Mouse (Mus musculus): ENCODE measurements around the gene Olfr314. TPM values are rescaled to one million over a fixed set of nuclear protein-coding genes. Genes with fewer than 3 reads are reported as not detected.

Olfr314 gene
- polyA plus RNA-seq, 1 experiment from 2014 or later, result not detected

Other genes starting within 250 kb of the Olfr314 start
- gene Olfr330, start 248.1 kb upstream of the Olfr314 start, polyA plus RNA-seq (2016; fragmentation: Nextera tagmentation; extraction: Ambion mirVana), result not detected in 2 replicates
- not detected in 2 replicates for gene Olfr329-ps, start 236.5 kb upstream of the Olfr314 start, polyA plus RNA-seq (2016; fragmentation: Nextera tagmentation; extraction: Ambion mirVana)
- gene Olfr328, start 227.3 kb upstream of the Olfr314 start, polyA plus RNA-seq (2016; fragmentation: Nextera tagmentation; extraction: Ambion mirVana), result 0.06 TPM in 1 of 2 replicates, not detected in the other
- gene Olfr224, start 212.4 kb upstream of the Olfr314 start, polyA plus RNA-seq (2016; fragmentation: Nextera tagmentation; extraction: Ambion mirVana), result not detected in 2 replicates
- gene Olfr325, start 205.2 kb upstream of the Olfr314 start, polyA plus RNA-seq (2016; fragmentation: Nextera tagmentation; extraction: Ambion mirVana), result not detected in 2 replicates
- not detected in 2 replicates for gene Olfr324, start 187.8 kb upstream of the Olfr314 start, polyA plus RNA-seq (2016; fragmentation: Nextera tagmentation; extraction: Ambion mirVana)
- not detected in 2 replicates for gene 2210407C18Rik, start 166.9 kb upstream of the Olfr314 start, polyA plus RNA-seq (2016; fragmentation: Nextera tagmentation; extraction: Ambion mirVana)
- not detected in 2 replicates for gene Olfr323, start 152.5 kb upstream of the Olfr314 start, polyA plus RNA-seq (2016; fragmentation: Nextera tagmentation; extraction: Ambion mirVana)
- gene Trim58, start 142.5 kb upstream of the Olfr314 start, polyA plus RNA-seq (2016; fragmentation: Nextera tagmentation; extraction: Ambion mirVana), result 0.36 and 0.49 TPM in 2 replicates
- not detected in 2 replicates for gene Olfr322, start 124.2 kb upstream of the Olfr314 start, polyA plus RNA-seq (2016; fragmentation: Nextera tagmentation; extraction: Ambion mirVana)
- not detected in 2 replicates for gene Olfr320, start 101.9 kb upstream of the Olfr314 start, polyA plus RNA-seq (2016; fragmentation: Nextera tagmentation; extraction: Ambion mirVana)
- 0.10 TPM in 1 of 2 replicates, not detected in the other for gene Olfr319, start 83.8 kb upstream of the Olfr314 start, polyA plus RNA-seq (2016; fragmentation: Nextera tagmentation; extraction: Ambion mirVana)
- gene Olfr318, start 58.9 kb upstream of the Olfr314 start, polyA plus RNA-seq (2016; fragmentation: Nextera tagmentation; extraction: Ambion mirVana), result not detected in 2 replicates
- gene Olfr317, start 43.7 kb upstream of the Olfr314 start, polyA plus RNA-seq (2016; fragmentation: Nextera tagmentation; extraction: Ambion mirVana), result 0.27 TPM in 1 of 2 replicates, not detected in the other
- gene Olfr316, start 30.2 kb upstream of the Olfr314 start, polyA plus RNA-seq (2016; fragmentation: Nextera tagmentation; extraction: Ambion mirVana), result not detected in 2 replicates
- gene Olfr315, start 9.8 kb upstream of the Olfr314 start, polyA plus RNA-seq (2016; fragmentation: Nextera tagmentation; extraction: Ambion mirVana), result not detected in 2 replicates
- gene Fam183b, start 19.0 kb downstream of the Olfr314 start, polyA plus RNA-seq (2016; fragmentation: Nextera tagmentation; extraction: Ambion mirVana), result 2.1 and 2.3 TPM in 2 replicates
- gene Olfr313, start 32.0 kb downstream of the Olfr314 start, polyA plus RNA-seq (2016; fragmentation: Nextera tagmentation; extraction: Ambion mirVana), result not detected in 2 replicates
- gene Olfr312, start 46.3 kb downstream of the Olfr314 start, polyA plus RNA-seq (2016; fragmentation: Nextera tagmentation; extraction: Ambion mirVana), result 0.05 TPM in 1 of 2 replicates, not detected in the other
- not detected in 2 replicates for gene Olfr311, start 56.3 kb downstream of the Olfr314 start, polyA plus RNA-seq (2016; fragmentation: Nextera tagmentation; extraction: Ambion mirVana)
- 15.5 and 15.9 TPM in 2 replicates for gene Gm12258, start 64.2 kb downstream of the Olfr314 start, polyA plus RNA-seq (2016; fragmentation: Nextera tagmentation; extraction: Ambion mirVana)
- 10.6 and 11.1 TPM in 2 replicates for gene 2810021J22Rik, start 84.3 kb downstream of the Olfr314 start, polyA plus RNA-seq (2016; fragmentation: Nextera tagmentation; extraction: Ambion mirVana)
- gene Zfp39, start 121.3 kb downstream of the Olfr314 start, polyA plus RNA-seq (2016; fragmentation: Nextera tagmentation; extraction: Ambion mirVana), result 5.6 and 6.8 TPM in 2 replicates
- gene Btnl10, start 135.0 kb downstream of the Olfr314 start, polyA plus RNA-seq (2016; fragmentation: Nextera tagmentation; extraction: Ambion mirVana), result 0.08 TPM in 1 of 2 replicates, not detected in the other
- 403 and 431 TPM in 2 replicates for gene Rnf187, start 156.0 kb downstream of the Olfr314 start, polyA plus RNA-seq (2016; fragmentation: Nextera tagmentation; extraction: Ambion mirVana)
- 185 and 187 TPM in 2 replicates for gene Hist3h2ba, start 166.0 kb downstream of the Olfr314 start, polyA plus RNA-seq (2016; fragmentation: Nextera tagmentation; extraction: Ambion mirVana)
- 91.9 and 92.9 TPM in 2 replicates for gene Hist3h2a, start 171.7 kb downstream of the Olfr314 start, polyA plus RNA-seq (2016; fragmentation: Nextera tagmentation; extraction: Ambion mirVana)
- gene Trim17, start 171.7 kb downstream of the Olfr314 start, polyA plus RNA-seq (2016; fragmentation: Nextera tagmentation; extraction: Ambion mirVana), result 0.89 and 1.0 TPM in 2 replicates
- 19.2 and 20.9 TPM in 2 replicates for gene Trim11, start 195.1 kb downstream of the Olfr314 start, polyA plus RNA-seq (2016; fragmentation: Nextera tagmentation; extraction: Ambion mirVana)

Measured in forebrain, embryonic 12.5 days (tissue).